8 mouse cellular contexts compared by ENCODE assay signal in the genomic region with DNA sequence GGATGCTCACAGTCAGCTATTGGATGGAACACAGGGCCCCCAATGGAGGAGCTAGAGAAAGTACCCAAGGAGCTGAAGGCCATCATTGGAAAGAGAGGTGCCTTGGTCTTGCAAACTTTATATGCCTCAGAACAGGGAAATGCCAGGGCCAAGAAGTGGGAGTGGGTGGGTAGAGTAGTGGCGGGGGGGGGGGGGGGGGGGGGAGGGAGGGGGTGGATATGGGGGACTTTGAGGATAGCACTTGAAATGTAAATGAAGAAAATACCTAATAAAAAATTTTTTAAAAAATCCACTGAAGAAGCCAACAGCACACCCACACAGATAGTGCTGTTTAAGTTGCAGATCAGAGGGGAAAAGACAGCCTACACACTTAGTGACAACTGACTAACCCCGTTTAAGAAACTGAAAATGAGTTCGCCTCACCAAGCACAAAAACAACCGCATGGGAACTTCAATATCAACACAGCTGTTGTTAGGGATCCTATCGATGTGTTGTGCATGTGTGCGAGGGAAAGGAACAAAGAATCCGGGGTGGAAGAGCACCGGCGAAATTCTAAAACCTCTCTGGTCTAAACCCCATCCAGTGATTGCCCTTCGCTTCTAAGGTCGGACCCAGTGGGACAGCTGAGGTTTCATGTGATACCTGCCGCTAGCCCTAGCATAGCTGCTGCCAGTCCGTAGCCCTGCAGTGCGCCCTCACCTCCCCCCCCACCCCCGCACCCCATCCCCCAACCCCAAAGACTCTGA. TPM values are rescaled to one million over a fixed set of nuclear protein-coding genes. Genes with fewer than 3 reads are reported as not detected.
DNase-seq lines count a peak whose midpoint lies in the region; ATAC-seq and TF ChIP-seq lines count a peak whose summit lies in the region.
"Had no signal": no experiment of that assay in that cellular context is flagged by ENCODE, and none has a peak within 500 bp of the region (broad histone marks: within the 10 kb centered on the region; RNA-seq: fewer than 3 reads in every experiment).

No protein-coding gene starts in this region.

- no peak overlapping the region for H3K27ac ChIP-seq in forebrain, postnatal 0 days (ENCODE audit: low read depth, low read length)
- no peak overlapping the region; the same call in 1 of the 2 replicates for H3K27ac ChIP-seq in midbrain, embryonic 11.5 days (ENCODE audit: low read depth, low read length)

- H3K27me3 ChIP-seq in forebrain, postnatal 0 days (ENCODE audit: insufficient read depth, low read length) = no peaks in the 10 kb centered on the region
- no peaks in the 10 kb centered on the region for H3K27me3 ChIP-seq in midbrain, embryonic 11.5 days (ENCODE audit: control insufficient read depth, insufficient read depth, low read length)

- ATAC-seq in forebrain, postnatal 0 days = peak; percentile 43; the same call in 1 of the 2 replicates
- ATAC-seq in midbrain, embryonic 11.5 days (ENCODE audit: low FRiP score) = peak; percentile 82
- ATAC-seq in frontal cortex, adult (ENCODE audit: low TSS enrichment) = no peak

- H3K4me3 ChIP-seq in forebrain, postnatal 0 days (ENCODE audit: low read depth, low read length) = peak overlapping the region; percentile 13; the same call in 1 of the 2 replicates
- H3K4me3 ChIP-seq in midbrain, embryonic 11.5 days (ENCODE audit: low read depth, low read length) = peak overlapping the region; percentile 20

- no peaks in the 10 kb centered on the region for H3K9me3 ChIP-seq in forebrain, postnatal 0 days (ENCODE audit: low read length)
- no peaks in the 10 kb centered on the region for H3K9me3 ChIP-seq in midbrain, embryonic 11.5 days (ENCODE audit: control insufficient read depth, low read length)

- H3K9ac ChIP-seq in forebrain, postnatal 0 days = peak overlapping the region; percentile 37; the same call in 1 of the 2 replicates
- peak overlapping the region; percentile 46 for H3K9ac ChIP-seq in midbrain, embryonic 11.5 days (ENCODE audit: low read length)

- intact Hi-C loops in left cerebral cortex, postnatal 14 days (cut with DNase I) = no loop called here

- no peaks in the 10 kb centered on the region for H3K36me3 ChIP-seq in forebrain, postnatal 0 days (ENCODE audit: insufficient read depth)
- no peaks in the 10 kb centered on the region for H3K36me3 ChIP-seq in midbrain, embryonic 11.5 days (ENCODE audit: control insufficient read depth, insufficient read depth, low read length)

- 0 out of 2 replicates have a peak, but pooled peaks cover 3% of the 10 kb centered on the region for H3K4me1 ChIP-seq in forebrain, postnatal 0 days (ENCODE audit: insufficient read depth)
- peaks cover 13% of the 10 kb centered on the region for H3K4me1 ChIP-seq in midbrain, embryonic 11.5 days (ENCODE audit: control insufficient read depth, insufficient read depth, low read length)

- H3K4me2 ChIP-seq in forebrain, postnatal 0 days (ENCODE audit: low read depth) = peak overlapping the region; percentile 37
- H3K4me2 ChIP-seq in midbrain, embryonic 11.5 days = peak overlapping the region; percentile 36

- TF ChIP-seq CTCF in forebrain, postnatal 0 days (IDR thresholded peaks at IDR 0.05; ENCODE audit: low read depth) = no peak

- DNase-seq in A20 (ENCODE audit: low read depth, low spot score) = peak; percentile 66
- DNase-seq in B cell, adult 2 months = peak; percentile 59
- DNase-seq in forebrain, postnatal 0 days = peak; percentile 33
- peak; percentile 92 for DNase-seq in midbrain, embryonic 11.5 days (ENCODE audit: low spot score, missing footprints)
- DNase-seq in frontal cortex, postnatal 10 days (ENCODE audit: low spot score in 2 of 2) = no peak
- DNase-seq in left cerebral cortex, postnatal 14 days (ENCODE audit: low spot score in 2 of 2) = no peak
- DNase-seq: heart, postnatal 10 days had no signal

- WGBS in forebrain, postnatal 0 days = 4% methylated on average over 14 of the region's 15 CpGs
- 8% methylated on average over 15 of the region's 15 CpGs for WGBS in midbrain, embryonic 11.5 days

RNA-seq across cellular contexts. Expression of gene Snx9, which starts 13.1 kb away (rescaled TPM):
- total RNA-seq in forebrain, postnatal 0 days (2014; rRNA removed) = 7.6 and 8.7 TPM in 2 replicates
- 4.3 and 5.6 TPM in 2 replicates for polyA plus RNA-seq in forebrain, postnatal 0 days (2015; fragmentation: Nextera tagmentation; extraction: Ambion mirVana)
- 16.7 and 21.7 TPM in 2 replicates for polyA plus RNA-seq in midbrain, embryonic 11.5 days (2014; fragmentation: Nextera tagmentation; extraction: Ambion mirVana)
- 10 to 100 TPM; 11.4 to 12.2 TPM for total RNA-seq in left cerebral cortex, postnatal 14 days (2021)

Comparison
In these comparisons a context has a peak if more than half of its experiments do, and no peak if none do; other contexts are left out.
1. DNase-seq: peak in A20 (single experiment), B cell, adult 2 months (2 of 2), forebrain, postnatal 0 days (single experiment) and midbrain, embryonic 11.5 days (single experiment); none in frontal cortex, postnatal 10 days (0 of 2) and left cerebral cortex, postnatal 14 days (0 of 2).